Mouse (Mus musculus) gastrocnemius, adult 2 months (tissue): ENCODE results near the gene Slc45a2. TPM values are rescaled to one million over a fixed set of nuclear protein-coding genes. Genes with fewer than 3 reads are reported as not detected.

Source experiments
- DNase-seq: peaks from one replicate; pipeline ENCODE4 v3.0.0; 2022
- H3K27ac ChIP-seq: fragments of 200-600 bp; 2 replicates; pipeline ENCODE4 v1.8.1; 2022; ENCODE audit warnings: mild to moderate bottlenecking
- H3K4me3 ChIP-seq: fragments of 200-600 bp; 2 replicates; pipeline ENCODE4 v1.8.1; 2022; ENCODE audit warnings: mild to moderate bottlenecking, moderate library complexity
- CTCF ChIP-seq: fragments of 200-600 bp; IDR thresholded peaks from 2 replicates; pipeline ENCODE4 v1.8.1; 2022; ENCODE audit warnings: antibody characterized with exemption, mild to moderate bottlenecking, moderate library complexity
- intact Hi-C: fragments of 180-260 bp; cut with DNase I; formaldehyde crosslinking; loops from one replicate; pipeline ENCODE4 v1.15.1; 2025
- total RNA-seq, 2 experiments: library from RNA; stranded (reverse); gene quantifications; 2 replicates each; pipeline ENCODE4 v1.2.3; 2021

The Slc45a2 gene
- total RNA-seq, 2 experiments from 2014 or later, result not detected

DNA sequence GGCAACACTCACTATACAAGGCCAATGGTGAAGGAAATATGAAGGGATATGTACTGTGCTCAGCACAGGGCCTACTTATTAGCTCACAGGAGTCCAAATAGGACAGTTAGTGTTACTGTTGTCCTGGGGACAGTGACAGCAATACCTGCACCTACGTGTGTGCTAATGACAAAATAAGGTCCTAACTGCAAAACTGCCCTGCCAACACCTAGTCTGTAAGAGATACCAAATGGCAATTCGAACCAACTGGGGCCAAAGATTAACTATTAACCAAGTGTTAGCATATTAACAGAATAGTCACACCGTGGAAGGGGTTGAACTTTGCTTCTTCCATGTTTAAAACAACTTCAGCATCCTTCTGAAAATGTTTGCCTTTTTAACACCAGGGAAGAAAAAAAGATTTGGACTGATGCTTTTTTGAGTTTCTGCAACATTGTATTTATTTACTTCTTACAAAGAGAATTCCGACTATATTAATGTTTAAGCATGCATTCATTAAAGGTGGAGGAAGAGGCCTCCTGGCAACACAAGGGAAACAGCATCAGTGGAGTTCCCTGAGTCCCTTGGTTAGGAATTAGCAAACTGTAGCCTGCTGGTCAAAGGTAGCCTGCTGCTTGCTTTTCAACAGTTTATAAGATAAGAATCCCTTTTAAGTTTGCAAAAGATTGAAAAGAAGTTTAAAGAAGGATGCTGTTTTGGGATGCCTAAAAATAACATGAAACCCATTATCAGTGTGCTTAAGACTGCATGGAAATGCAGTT is 26.5 kb downstream of the Slc45a2 start:
- DNase-seq, result no peak
- intact Hi-C loops, result no loop called here
- TF ChIP-seq CTCF, result no peak
- Histone ChIP-seq H3K4me3 (no peak overlapping the region), H3K27ac (no peak overlapping the region)

GRCm38 (mm10) chr15:11030188-11030587 is 29.7 kb downstream of the Slc45a2 start:
- no peak for TF ChIP-seq CTCF
- DNase-seq, result no peak
- Histone ChIP-seq H3K4me3 (no peak overlapping the region), H3K27ac (no peak overlapping the region)
- intact Hi-C loops, result no loop called here

GRCm38 (mm10) chr15:11035947-11036474 is 35.5 kb downstream of the Slc45a2 start:
- peak overlapping the region; percentile 67 for H3K4me3 ChIP-seq
- no peak for TF ChIP-seq CTCF
- no peak overlapping the region for H3K27ac ChIP-seq
- intact Hi-C loops, result loop anchor here (5.0 kb wide), 1 partner anchor 114 kb away; no protein-coding TSS in a partner anchor
- DNase-seq, result peak; percentile 17

- Histone ChIP-seq H3K4me3 (peak overlapping the region; percentile 67), H3K27ac (no peak overlapping the region)
- TF ChIP-seq CTCF, result no peak
- intact Hi-C loops, result loop anchor here (5.0 kb wide), 1 partner anchor 114 kb away; no protein-coding TSS in a partner anchor
- peak; percentile 37 for DNase-seq
These were observed 36.2 kb downstream of the Slc45a2 start for GRCm38 (mm10) chr15:11036535-11037375.

DNA sequence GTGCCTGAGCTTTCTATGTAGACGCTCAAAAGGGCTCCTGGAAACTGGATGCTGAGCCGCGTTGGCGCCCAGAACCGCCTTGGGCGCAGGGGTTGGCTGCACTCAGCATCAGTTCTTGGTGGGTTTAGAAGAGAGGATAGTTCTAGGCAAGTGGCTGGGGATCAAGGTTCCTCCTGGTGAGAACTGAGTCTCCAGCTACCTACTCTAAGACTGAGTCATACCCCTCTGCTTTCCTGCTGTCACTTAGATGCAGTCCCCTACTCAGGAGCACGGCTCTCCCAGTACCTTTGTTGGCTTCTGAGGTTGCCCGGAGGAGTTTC is 36.8 kb downstream of the Slc45a2 start:
- TF ChIP-seq CTCF, result no peak
- no peak for DNase-seq
- Histone ChIP-seq H3K4me3 (peak overlapping the region; percentile 67), H3K27ac (no peak overlapping the region)
- intact Hi-C loops, result loop anchor here (5.0 kb wide), 1 partner anchor 115 kb away; no protein-coding TSS in a partner anchor

- peak within 1 kb of the TSS; percentile 67 for H3K4me3 ChIP-seq
- DNase-seq, result peak; percentile 24
- TF ChIP-seq CTCF, result no peak
- H3K27ac ChIP-seq, result peak within 1 kb of the TSS; percentile 13; the same call in 1 of the 2 replicates
- intact Hi-C loops, result loop anchor here (1.0 to 5.0 kb wide), 3 partner anchors 115 to 343 kb away; no protein-coding TSS in a partner anchor
These were observed 37.2 kb downstream of the Slc45a2 start, which contains the start of gene Rxfp3 for GRCm38 (mm10) chr15:11037711-11038110. Rxfp3 (minus strand) TSS chr15:11037991.

- peak; percentile 92 for TF ChIP-seq CTCF
- DNase-seq, result peak; percentile 18
- intact Hi-C loops, result loop anchor here (1.0 to 5.0 kb wide), 3 partner anchors 116 to 342 kb away; no protein-coding TSS in a partner anchor
- H3K27ac ChIP-seq, result peak overlapping the region; percentile 13; the same call in 1 of the 2 replicates
- H3K4me3 ChIP-seq, result no peak overlapping the region
These were observed 38.0 kb downstream of the Slc45a2 start for GRCm38 (mm10) chr15:11038476-11038875.

DNA sequence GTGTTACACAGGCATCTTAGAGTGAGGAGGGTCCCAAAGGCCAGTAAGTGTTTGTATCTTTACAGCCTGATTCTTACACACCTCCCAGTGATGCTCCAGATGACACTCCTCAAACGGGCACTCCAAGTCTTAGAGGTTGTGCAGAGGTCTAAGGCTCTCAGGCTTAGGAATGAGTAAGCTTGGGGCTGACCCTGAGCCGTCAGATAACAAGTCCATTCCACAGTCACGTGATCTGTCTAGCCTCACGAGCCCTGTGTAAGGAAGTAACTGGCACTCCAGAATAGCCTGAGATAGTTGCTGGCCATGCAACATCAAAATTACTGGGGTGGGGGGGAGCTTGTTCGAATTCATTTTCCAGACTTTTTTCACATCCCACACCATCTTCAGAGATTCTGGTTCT is 39.5 kb downstream of the Slc45a2 start:
- intact Hi-C loops, result no loop called here
- TF ChIP-seq CTCF, result no peak
- DNase-seq, result no peak
- Histone ChIP-seq H3K27ac (no peak overlapping the region), H3K4me3 (no peak overlapping the region)

GRCm38 (mm10) chr15:11041229-11041628 is 40.7 kb downstream of the Slc45a2 start:
- H3K4me3 ChIP-seq, result no peak overlapping the region
- intact Hi-C loops, result no loop called here

GRCm38 (mm10) chr15:11042828-11043227 is 42.3 kb downstream of the Slc45a2 start:
- no peak for TF ChIP-seq CTCF
- no peak overlapping the region for H3K27ac ChIP-seq
- intact Hi-C loops, result no loop called here
- no peak for DNase-seq
- no peak overlapping the region for H3K4me3 ChIP-seq

More at GRCm38 (mm10) chr15:11041229-11041628, 40.7 kb downstream of the Slc45a2 start:
- no peak for TF ChIP-seq CTCF
- DNase-seq, result no peak
- no peak overlapping the region for H3K27ac ChIP-seq

- H3K27ac ChIP-seq, result no peak overlapping the region
- H3K4me3 ChIP-seq, result no peak overlapping the region
- no peak for DNase-seq
- no peak for TF ChIP-seq CTCF
- intact Hi-C loops, result no loop called here
These were observed 53.3 kb downstream of the Slc45a2 start for GRCm38 (mm10) chr15:11053678-11054439.
